Mouse (Mus musculus): Measurements from ENCODE around the gene Ikzf4.

Gene Ikzf4

DNA sequence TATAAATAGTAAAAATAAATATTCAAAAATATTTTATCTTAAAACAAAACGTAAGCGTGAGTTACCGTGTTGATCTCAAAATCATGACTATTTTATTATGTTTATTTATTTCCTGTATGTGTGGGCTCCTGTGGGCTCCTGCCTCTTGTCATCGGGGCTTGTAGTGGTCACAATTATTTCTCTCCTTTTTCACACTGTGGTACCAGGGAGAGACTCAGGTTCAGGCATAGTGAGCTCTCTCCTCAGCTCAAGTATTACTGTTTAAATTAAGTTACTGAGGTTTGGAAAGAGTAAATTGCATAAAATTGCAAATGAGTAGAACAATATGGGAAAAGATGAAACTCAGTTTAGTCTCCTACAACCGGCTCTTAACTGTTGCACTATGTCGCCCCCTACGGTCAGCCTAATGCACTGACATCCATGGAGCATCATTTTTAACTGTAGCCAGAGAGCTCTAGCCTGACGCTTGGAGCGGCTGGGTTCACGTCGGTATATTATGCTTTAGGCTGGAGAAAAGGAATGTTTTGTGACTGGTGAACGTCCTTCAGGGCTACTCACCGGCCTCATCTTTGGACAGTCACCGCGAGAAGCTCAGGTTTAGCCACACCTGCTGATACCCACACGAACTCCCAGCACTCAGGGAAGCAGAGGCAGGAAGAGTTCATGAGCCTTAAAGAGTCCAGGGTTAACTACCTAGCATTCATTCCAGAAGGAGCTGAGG is 33.2 kb downstream of the Ikzf4 start:
- peak; percentile 96 for DNase-seq (ENCODE audit: low spot score)

DNA sequence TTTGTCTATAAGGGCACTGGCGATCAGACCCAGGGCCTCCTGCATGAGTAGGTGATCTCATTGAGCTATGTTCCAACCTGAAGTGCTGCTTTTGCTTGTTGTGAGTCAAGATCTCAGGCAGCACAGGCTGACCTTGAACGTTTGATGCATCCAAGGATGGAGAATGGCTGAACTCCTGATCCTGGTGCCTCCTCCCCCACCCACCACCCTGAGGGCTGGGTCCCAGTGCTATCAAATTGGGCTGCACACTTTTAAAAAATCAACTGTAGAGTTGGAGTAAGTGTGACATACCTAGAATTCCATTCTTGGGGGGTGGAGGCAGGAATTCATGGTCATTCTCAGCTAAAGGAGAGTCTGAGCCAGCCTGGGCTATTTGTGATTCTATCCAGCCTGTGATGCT is 39.3 kb downstream of the Ikzf4 start:
- no peak for DNase-seq (ENCODE audit: low spot score)

DNA sequence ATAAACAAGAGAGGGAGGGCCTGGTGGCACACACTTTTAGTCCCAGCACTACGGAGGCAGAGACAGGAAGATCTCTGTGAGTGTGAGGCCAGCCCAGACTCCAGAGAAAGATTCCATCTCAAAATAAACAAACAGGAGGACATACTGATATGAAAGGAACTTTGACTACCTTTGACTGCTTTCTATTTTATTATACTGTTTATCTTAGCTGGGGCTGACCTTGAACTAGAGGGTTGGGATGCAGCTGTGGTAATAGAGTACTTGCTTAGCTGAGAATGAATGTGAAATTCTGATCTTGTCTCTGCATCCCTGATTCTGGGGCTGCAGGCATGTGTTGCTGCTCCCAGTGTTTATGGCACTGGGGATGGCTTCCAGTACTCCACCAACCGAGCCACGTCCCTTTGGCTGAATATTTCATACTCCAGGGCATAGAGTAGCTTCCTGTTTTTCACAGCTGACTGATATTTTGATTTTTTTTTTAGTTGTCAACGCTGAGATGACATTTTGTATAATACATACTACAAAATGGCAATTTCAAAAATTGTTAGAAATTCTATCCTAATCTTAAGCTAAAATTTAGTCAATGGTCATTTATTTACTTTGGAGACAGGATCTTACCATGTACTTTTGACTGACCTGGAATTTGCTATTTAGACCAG is 43.2 kb downstream of the Ikzf4 start:
- DNase-seq (ENCODE audit: low spot score) = no peak

DNA sequence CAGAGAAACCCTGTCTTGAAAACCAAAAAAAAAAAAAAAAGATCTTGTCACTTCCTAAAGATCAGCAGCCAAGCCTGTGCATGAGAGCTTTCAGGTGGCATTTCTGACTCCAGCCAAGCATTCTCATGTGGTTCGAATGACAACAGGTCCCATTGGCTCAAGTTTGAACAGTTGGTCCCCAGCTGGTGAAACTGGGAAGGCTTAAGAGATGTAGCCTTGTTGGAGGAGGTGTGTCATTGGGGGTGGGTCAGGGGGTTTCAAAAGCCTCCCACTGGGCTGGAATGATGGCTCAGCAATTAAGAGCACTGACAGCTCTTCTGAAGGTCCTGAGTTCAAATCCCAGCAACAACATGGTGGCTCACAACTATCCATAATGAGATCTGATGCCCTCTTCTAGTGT is 44.3 kb downstream of the Ikzf4 start:
- no peak for DNase-seq (ENCODE audit: low spot score)

DNA sequence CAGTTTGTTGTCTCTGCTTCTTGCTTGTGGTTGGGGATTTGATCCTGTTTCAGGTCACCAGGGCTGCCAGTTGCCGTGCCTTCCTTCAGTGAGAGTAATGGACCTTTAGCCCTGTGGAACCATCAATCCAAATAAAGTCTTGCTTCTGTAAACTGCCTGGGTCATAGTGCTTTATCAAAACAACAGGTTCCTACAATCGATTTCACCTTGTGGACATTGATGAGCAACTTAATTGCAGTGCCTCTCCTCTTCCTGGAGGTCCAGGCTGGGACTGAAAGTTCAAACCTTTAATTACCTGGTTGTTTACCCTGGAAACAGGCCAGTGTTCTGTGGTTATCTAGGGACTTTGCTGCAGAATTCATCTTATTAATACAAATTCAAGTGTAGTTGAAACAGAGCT is 47.3 kb downstream of the Ikzf4 start:
- DNase-seq (ENCODE audit: low spot score) = no peak

DNA sequence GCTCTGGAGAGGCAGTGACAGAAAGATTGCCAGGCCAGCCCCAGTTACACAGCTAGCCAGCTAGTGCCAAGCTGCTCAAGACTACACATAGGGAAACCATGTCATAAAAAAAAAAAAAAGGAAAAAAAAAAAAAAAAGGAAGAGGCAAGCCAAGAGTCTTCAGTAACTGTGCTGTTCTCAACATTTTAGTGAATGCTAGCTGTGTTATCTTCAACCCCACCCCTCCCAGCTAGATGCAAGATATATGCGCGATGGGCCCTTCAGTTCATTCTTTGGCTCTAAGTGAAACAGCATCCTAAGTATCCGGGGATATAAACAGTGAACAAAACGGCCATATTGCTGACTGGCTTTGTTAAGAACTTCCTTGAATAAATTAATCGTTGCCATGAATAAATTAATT is 53.0 kb downstream of the Ikzf4 start:
- no peak for DNase-seq (ENCODE audit: low spot score)

DNA sequence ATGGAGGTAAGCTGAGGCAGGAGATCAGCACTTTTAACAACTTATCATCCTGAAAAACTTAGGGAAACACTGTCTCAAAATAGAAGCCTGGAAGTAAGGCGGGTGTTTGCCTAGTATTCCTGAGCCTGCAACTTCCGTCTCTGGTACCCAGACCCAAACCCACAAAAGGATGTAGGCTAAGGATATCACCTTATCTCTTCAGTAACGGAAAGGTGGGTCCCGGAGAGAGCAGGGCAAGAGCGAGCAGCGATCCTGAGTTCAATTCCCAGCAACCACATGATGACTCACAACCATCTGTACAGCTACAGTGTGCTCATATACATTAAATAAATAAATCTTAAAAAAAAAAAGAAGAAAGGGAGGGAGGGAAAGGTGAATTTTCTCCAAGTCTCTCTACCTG is 54.4 kb downstream of the Ikzf4 start:
- DNase-seq (ENCODE audit: low spot score) = no peak

DNA sequence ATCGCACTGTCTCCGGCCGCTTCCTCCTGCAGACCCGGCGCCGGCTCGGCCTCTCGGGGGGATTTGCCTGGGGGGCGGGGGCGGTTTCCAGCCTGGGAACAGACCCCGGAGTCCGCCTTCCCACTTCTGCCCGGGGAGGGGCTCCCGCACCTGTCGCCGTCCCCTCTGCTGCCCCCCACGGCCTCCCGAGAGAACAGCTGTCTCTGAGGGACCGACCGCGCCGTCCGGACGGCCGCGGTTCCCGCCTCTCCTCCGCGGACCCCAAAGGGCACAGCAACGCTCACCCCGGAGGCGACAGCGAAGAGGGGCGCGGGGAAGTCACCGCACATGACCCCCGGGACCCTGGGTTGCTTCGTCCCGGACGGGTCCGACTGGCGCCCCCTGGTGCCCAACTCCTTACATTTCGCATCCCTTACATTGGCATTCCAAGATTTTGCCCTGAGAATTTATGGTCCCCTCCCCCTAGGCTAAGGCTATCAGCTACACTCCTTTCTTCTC is 55.5 kb downstream of the Ikzf4 start:
- peak; percentile 85 for DNase-seq (ENCODE audit: low spot score)

DNA sequence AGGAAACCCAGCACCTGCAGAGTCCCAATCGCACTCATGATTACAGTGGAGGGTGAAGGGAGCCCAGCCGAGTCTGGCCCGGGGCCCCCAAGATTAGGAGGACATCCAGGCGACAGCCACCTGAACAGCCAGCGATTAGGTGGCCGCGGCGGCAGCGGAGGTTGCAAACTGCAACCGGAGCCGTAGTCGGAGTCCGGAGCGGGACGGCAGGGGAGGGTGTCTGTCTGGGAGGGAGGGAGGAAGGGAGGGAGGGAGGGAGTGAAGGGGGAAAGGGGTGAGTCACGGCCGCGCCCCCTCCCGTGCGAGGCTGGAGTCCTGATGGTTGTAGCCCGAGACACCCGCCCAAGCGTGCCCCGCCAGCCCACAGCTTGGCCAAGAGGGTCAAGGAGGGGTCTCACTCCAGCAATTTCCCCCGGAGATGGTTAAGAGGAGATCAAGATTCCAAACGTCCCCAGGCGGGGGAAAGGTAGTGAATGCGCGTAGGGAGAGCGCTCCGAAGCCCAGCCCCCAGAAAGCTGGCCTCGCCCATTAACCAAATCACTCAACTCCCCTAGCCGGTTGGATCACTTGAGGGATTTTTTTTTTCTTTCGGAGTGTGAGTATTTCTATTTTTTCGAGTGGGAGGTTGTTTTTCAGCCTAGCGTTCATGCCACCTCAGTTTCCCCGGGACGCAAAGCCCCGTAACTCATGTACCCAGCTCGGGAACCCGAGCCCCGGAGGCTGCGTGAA is 56.2 kb downstream of the Ikzf4 start, which contains the start of gene Erbb3:
Gene Erbb3, minus strand, starts transcription at position 189 of the 729 bp plus-strand sequence.
- peak; percentile 81 for DNase-seq (ENCODE audit: low spot score)

DNA sequence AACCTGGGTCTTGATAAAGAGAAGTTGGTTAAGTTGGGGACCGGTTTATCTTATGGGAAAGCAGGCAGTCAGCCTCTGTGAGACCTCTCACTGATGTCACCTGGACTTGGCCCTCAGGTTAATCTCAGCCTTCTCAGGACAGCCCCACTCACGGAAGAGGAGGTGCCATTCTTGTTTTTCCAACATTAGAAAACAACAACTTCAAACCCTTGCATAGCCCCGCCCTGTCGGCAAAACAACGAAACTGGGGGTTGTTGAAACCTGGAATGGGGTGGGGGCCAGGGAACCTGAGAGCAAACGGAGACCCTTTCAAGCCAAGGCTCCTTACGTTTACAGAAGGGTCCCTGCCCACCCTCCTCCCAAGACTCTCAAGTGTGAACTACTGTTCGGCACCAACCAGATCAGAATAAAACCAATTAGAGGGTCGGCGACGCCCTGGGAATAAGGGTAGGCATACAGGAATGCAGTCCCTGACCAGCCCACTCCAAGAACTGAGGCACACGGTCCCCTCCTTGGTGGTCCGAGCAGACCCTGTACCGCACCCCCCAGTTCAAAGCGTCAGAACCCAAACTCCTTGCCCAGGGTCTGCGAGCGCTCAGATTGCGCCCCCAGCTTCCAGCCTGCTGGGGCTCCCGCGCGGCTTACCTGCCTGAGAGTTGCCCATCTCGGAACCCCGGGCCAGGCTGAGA is 56.9 kb downstream of the Ikzf4 start:
- no peak for DNase-seq (ENCODE audit: low spot score)

DNA sequence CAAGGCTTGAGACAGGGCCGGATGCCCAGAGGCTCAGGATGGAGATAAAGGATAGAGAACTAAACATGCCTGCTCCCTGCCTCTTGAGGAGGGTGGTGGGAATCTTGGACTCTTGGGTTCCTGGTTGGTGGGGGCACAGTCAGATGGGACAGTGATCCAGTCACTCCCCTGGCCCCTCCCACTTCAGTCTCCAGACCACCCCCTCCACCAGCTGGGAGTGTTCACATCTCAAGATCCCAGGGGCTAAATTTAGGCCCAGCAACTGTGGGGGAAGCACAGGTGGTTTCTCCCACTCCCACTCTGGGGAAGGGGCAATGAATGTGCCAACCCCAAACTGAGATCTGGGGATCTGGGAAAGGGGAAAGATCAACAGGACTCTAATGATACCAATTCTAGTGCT is 57.7 kb downstream of the Ikzf4 start:
- no peak for DNase-seq (ENCODE audit: low spot score)

DNA sequence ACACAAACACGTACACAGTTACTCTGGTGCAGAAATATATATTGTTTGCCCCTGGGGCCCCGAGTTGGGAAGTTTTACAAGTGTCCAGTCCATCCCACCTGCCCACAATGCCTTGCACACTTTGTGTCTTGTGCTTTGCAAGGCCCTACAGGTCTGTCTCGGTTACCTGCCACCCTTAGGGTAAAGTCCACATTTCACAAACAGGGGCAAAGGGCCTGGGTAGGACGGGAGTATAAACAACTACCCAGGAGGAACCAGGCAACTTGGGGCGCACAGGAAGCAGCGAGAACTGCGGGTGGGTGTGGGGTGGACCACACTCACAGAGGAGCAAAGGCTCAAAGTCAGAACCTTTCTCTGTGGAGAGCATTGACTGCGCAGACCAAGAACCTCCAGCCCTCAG is 58.1 kb downstream of the Ikzf4 start:
- no peak for DNase-seq (ENCODE audit: low spot score)

DNA sequence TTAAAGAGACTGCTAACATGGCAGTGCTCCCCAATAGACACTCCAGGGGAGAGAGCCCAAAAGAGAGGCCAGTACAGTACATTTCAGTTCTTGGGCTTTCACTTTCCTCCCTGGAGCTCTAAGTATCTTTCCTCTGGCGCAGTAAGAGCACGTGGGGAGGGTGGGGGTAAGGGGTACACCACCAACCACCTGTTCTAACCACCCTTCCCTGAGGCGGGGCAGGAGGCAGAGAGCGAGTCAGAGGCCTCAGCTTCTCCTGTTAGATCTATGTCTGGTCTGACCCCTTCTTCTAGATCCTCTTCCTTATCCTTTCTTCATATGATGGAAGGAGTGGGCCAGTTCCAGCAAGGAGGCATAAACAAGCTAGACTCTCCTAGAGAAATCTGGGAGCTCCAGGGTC is 58.7 kb downstream of the Ikzf4 start:
- DNase-seq (ENCODE audit: low spot score) = no peak

DNA sequence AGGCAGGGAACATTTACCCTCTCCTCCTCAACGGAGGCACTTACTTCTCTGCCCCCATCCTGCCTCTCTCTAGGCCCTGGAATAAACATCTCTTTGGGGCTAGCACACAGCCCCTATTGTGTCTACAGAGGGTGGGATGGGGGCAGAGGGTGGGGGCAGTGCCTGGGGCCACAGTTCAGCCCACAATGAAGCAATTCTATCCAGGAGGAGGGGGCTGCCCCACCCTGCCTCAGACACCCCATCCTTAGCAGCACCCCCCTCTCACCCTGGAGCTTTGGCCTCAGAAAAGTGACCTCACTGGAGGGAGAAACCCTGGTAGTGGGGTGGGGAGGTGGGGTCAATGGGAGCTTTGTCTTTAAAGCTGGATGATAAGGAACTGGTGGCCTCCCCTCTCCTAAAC is 59.2 kb downstream of the Ikzf4 start:
- DNase-seq (ENCODE audit: low spot score) = no peak

DNA sequence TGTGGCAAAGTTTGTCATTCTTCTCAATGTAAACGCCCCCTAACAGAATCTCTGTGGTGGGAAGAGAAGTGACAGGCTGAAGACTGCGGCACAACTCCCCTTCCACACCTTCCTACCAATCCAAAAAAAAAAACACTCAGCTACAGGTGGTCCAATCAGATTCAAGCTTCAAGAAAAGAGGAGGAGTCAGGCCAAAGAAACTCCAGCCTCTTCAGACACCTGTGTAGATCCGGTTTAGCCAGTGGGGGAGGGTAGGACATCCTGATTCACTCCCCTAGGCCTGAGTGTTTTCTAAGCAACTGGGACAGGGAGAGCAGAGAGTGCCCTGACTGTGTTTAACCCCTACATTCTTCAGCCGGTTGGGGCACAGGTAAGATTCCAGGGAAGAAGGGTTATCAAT is 61.4 kb downstream of the Ikzf4 start:
- DNase-seq (ENCODE audit: low spot score) = no peak

DNA sequence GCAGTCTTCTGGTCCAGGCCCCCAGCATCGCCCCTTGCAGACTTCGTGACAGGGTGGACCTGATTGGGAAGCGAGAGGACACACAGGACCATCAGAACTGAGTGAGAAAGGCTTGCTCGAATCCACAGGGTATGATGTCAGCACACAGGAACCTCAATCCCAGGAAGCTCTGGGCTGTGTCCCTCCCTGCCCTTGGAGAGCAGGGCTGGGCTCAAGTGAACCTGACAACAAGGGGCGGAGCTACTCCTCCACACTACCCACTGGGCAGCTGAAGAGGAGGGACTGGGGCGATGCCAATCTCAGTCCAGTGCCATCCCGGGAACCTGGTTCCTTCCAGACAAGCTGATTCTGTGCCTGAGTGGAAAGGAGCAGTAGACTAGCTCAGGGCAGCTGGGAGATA is 62.1 kb downstream of the Ikzf4 start:
- DNase-seq (ENCODE audit: low spot score) = peak; percentile 92
